Mouse (Mus musculus) left cerebral cortex, adult 2 months (tissue): ENCODE results near the gene Mllt3. TPM values are rescaled to one million over a fixed set of nuclear protein-coding genes. Genes with fewer than 3 reads are reported as not detected.

Experiments
- DNase-seq, 2 experiments: peaks; one replicate each; pipeline ENCODE4 v3.0.0; 2021 to 2022; ENCODE audit warnings: low spot score in 2 of 2, mixed read lengths in 1 of 2; ENCODE audit errors: extremely low spot score in 1 of 2
- H3K27ac ChIP-seq: fragments of 200-600 bp; 2 replicates; pipeline ENCODE4 v1.8.1; 2022
- H3K4me3 ChIP-seq: fragments of 200-600 bp; 2 replicates; pipeline ENCODE4 v1.8.1; 2022
- CTCF ChIP-seq: fragments of 200-600 bp; IDR thresholded peaks from 2 replicates; pipeline ENCODE4 v1.8.1; 2022; ENCODE audit warnings: antibody characterized with exemption, mild to moderate bottlenecking, moderate library complexity
- intact Hi-C: fragments of 180-260 bp; cut with DNase I; formaldehyde crosslinking; loops from one replicate; pipeline ENCODE4 v1.15.1; 2025
- total RNA-seq, 2 experiments: library from RNA; stranded (reverse); gene quantifications; 2 replicates each; pipeline ENCODE4 v1.2.3; 2021

Gene Mllt3
- total RNA-seq, 2 experiments from 2014 or later = 37.1 to 41.7 TPM

DNA sequence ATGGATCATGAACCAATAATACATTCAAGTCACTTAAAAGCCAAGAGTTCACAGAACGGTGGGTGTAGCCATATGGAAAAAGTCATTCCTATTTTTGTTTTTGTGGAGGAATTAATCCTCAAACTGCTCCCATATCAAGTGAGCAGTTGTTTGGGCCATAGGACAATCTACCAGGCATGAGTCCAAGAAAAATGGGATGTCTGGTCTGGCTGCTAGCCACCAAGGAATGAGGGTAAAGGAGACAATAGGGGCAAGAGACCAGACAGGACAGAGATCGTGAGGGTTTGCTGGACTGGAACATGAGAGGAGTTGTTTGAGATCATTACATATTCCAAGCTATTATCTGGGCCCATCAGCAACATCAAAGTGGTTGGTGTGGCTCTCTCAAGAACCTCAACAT is 96.8 kb downstream of the Mllt3 start:
- TF ChIP-seq CTCF = no peak
- H3K27ac ChIP-seq = no peak overlapping the region
- no peak overlapping the region for H3K4me3 ChIP-seq
- intact Hi-C loops = no loop called here
- DNase-seq = no peak

DNA sequence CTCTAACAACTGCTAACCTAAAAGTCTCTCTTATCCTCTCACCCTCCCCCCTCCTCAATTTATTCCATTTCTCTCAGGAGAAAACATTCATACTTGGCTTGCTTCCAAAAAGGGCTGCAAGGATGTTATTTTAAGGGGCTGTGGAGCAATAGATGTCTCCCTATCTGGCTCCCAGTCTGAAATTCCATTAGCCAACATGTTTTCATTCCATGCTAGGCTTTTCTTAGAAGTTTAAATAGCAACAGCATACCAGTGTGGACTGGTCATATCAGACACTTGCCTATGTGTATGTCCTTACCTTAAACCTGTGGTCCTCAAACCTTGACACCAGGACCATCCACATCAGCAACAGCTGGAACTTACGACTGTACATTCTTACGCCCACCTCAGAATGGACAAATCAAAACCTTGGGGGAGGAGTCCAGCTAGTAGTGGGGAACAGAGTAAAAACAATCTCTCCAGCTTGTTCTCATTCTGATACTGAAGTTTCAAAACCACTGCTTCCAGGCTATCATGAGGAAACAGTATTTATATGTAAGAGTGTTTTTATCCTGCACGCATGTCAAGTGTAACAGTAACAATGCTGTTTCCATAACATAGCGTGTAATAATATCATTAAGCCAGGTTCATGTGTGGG is 99.3 kb downstream of the Mllt3 start:
- intact Hi-C loops = no loop called here
- no peak for TF ChIP-seq CTCF
- H3K4me3 ChIP-seq = no peak overlapping the region
- no peak overlapping the region for H3K27ac ChIP-seq
- no peak for DNase-seq

- Histone ChIP-seq H3K27ac (no peak overlapping the region), H3K4me3 (no peak overlapping the region)
- intact Hi-C loops = no loop called here
- no peak for TF ChIP-seq CTCF
- no peak for DNase-seq
Observed at GRCm38 (mm10) chr4:87930356-87931245, 102.6 kb downstream of the Mllt3 start.

GRCm38 (mm10) chr4:87928603-87929199 is 104.5 kb downstream of the Mllt3 start:
- Histone ChIP-seq H3K4me3 (no peak overlapping the region), H3K27ac (no peak overlapping the region)
- TF ChIP-seq CTCF = no peak
- DNase-seq = no peak
- intact Hi-C loops = no loop called here

GRCm38 (mm10) chr4:87927354-87927753 is 105.8 kb downstream of the Mllt3 start:
- Histone ChIP-seq H3K27ac (no peak overlapping the region), H3K4me3 (no peak overlapping the region)
- TF ChIP-seq CTCF = no peak
- intact Hi-C loops = no loop called here
- no peak for DNase-seq

- intact Hi-C loops = no loop called here
- DNase-seq = no peak
- TF ChIP-seq CTCF = no peak
- no peak overlapping the region for H3K4me3 ChIP-seq
- H3K27ac ChIP-seq = no peak overlapping the region
Observed at GRCm38 (mm10) chr4:87920664-87921063, 112.5 kb downstream of the Mllt3 start.

DNA sequence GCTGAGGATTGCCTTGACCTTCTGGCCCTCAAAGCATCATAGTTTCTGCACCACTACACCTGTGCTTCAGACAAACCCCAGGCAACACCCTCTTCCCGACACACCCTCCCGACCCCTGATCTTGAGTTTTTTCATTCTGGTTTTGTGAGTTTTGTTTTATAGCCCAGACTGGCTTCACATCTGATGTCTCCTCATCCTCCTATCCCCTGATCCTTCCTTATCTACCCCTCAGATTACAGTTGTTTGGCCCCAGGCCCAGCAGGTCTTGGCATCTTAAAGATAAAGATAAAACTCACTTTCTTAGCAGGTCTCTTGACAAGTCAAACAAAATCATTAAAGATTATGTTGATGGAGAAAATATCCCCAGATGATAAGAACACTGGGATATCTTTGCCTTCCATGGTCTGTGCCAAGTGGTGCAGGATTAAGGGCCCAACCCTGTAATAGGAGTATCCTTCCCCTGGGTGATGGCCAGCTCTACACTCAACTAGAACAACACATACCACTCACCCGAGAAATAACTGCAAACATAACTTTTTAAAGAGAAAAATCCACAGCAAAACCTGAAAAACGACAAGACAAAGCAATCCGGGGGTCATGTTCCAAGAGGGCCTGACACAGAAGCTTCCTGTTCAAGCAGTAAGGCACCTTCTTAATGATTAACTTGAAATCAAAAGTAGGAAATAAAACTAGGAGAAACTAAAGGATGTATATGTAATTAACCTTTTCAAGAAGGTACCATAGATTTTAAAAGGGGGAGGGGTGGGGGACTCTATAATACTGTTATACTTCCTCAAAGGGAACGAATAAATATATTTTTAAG is 121.8 kb downstream of the Mllt3 start:
- no peak for TF ChIP-seq CTCF
- intact Hi-C loops = no loop called here

GRCm38 (mm10) chr4:87905149-87905771 is 127.9 kb downstream of the Mllt3 start:
- intact Hi-C loops = no loop called here
- no peak for TF ChIP-seq CTCF
- Histone ChIP-seq H3K4me3 (no peak overlapping the region), H3K27ac (no peak overlapping the region)
- DNase-seq = no peak

More for the DNA sequence above, 121.8 kb downstream of the Mllt3 start:
- Histone ChIP-seq H3K27ac (no peak overlapping the region), H3K4me3 (no peak overlapping the region)
- no peak for DNase-seq

DNA sequence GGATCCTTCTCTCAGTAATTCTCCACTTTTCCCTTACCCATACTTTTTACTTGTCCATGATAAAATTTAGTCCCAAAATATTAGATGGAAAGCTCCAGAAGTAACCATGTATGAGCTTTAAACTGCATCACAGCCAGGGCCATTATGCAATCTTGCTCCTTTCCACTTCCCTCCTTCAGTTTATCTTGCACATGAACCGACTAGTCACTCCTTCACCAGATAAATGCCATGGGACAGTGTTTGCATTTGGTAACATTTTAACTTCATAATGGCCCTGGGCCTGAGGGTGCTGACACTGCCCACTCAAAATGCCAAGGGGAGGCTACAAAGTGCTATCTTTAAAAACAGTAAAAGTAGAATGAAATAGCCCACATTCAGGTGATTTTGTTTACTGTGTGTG is 128.4 kb downstream of the Mllt3 start:
- H3K4me3 ChIP-seq = no peak overlapping the region
- intact Hi-C loops = no loop called here
- DNase-seq = no peak
- no peak overlapping the region for H3K27ac ChIP-seq
- TF ChIP-seq CTCF = no peak

GRCm38 (mm10) chr4:87902584-87902983 is 130.6 kb downstream of the Mllt3 start:
- TF ChIP-seq CTCF = no peak
- intact Hi-C loops = no loop called here
- Histone ChIP-seq H3K4me3 (no peak overlapping the region), H3K27ac (no peak overlapping the region)
- no peak for DNase-seq

- peak; percentile 14 for TF ChIP-seq CTCF
- no peak for DNase-seq
- intact Hi-C loops = no loop called here
- no peak overlapping the region for H3K27ac ChIP-seq
- no peak overlapping the region for H3K4me3 ChIP-seq
Observed at GRCm38 (mm10) chr4:87901166-87901565, 132.0 kb downstream of the Mllt3 start.
